Mouse (Mus musculus) CD4-positive, CD25-positive, alpha-beta regulatory T cell (primary cell): ENCODE measurements around the gene Ldlrad1. TPM values are rescaled to one million over a fixed set of nuclear protein-coding genes. Genes with fewer than 3 reads are reported as not detected.

Experiments
- polyA plus RNA-seq: library from polyadenylated mRNA; unstranded; fragments of 100-300 nt; shearing (Covaris generic); gene quantifications from one replicate; pipeline ENCODE4 v1.2.1, GENCODE M21; 2017

Gene Ldlrad1
- 0.28 TPM for polyA plus RNA-seq

DNA sequence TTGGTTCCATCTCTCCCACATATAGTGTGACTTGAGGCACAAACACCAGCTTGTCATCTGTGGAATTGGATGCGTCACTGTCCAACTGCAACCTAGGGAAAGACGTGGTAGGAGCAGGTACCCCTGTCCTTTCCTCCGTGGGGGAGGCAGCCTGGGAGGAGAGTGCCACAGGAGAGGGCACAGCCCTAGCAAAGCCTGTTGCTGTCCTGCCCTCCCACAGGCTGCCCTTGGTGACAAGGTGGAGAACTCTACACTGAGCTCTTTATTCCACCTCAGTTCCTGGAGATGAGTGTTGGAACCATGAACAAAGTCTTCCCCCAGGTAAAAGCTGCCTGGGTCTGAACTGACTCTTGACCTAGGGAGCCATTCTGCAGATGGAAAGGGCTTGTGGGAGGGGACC lies at the start of gene Ldlrad1:
Ldlrad1 (plus strand) TSS at position 301 of the 400 bp plus-strand sequence.

GRCm38 (mm10) chr4:107178182-107178829 lies 30.7 kb upstream of the Ldlrad1 start, which contains the start of gene Tmem59:
Gene Tmem59, plus strand, starts transcription at chr4:107178399.

DNA sequence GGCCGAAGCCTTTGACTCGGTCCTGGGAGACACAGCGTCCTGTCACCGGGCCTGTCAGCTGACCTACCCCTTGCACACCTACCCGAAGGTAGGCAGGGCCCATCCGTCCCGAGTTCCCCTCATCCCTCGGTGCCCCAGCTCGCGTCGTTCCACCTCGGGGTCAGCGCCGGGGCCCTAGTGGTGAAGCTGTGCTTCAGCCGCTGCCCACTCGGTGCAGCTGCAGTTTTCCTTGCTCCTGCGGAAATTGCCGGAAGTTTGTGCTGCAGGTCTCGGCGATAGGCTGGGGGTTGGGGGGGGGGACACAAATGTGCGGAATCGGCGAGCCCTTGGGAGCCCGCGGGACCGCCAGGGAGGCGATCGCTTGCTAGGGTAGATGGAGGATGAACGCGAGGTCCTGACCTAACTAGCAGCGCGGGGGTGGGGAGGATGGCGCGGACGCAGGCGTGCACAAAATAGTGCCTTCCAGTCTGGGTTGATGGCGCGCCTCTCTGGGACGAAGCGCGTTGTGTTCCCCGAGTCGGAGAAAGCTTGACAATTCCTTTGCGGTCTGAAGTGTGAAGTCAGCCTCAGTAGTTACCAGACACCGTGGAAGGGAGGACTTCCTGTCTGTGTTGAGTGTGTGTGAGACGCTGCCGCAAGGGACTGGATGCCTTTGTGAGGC lies 30.0 kb upstream of the Ldlrad1 start, which contains the start of gene Tceanc2:
Tceanc2 (minus strand) TSS at position 287 of the 661 bp plus-strand sequence.

DNA sequence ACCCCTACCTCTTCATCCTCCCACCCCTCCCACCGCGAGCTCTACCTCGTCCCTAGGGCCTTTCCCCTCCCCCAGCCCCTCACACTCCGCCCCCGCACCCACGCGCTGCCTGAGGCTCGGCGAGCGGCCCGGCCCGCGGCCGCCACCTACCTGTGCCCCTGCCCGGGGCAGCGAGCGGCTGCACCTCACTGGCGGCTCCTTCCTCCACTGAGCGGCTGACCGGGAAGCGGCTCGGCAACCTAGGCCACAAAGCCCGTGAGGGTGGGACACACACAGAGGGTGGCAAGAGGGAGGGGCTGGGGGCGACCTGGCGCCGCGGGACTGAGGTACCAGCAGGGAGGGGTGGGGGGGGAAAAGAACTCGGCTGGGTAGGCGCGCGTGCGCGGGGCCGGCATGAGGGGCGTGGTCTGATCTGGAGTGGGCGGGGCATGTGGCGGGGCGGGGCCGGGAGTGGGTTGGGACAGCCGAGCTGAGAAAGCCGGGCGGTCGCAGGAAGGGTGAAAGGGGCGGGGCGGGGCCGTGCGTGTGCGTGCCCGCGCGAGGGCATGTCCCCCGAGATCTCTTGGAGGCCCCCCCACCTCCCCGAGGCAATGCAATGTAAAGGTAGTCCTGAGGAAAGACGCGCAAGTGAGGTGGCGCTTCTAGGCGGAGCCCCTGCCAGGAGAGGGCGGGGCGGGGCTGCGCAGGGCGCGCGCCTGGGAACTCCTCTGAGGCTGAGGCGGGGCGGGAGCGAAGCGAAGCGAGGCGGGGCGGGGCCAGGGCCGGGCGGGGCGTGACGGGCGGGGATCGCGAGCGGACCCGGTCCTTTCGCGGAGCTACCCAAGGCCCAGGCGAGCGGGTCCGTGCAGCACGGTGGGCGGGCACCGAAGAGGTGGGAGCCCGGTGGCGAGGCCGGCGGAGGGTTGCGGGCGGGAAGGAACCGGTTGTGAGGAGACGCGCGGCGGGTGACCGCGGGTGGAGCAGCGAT lies 44.4 kb downstream of the Ldlrad1 start, which contains the start of the genes Lrrc42 and Hspb11:
Lrrc42 (minus strand) TSS at position 408 of the 967 bp plus-strand sequence.
Hspb11 (plus strand) TSS at position 469 of the 967 bp plus-strand sequence.

Other genes with a start within 250 kb of the Ldlrad1 start
- 68.2 TPM for gene Mrpl37, start 142.3 kb upstream of the Ldlrad1 start, polyA plus RNA-seq
- 9.3 TPM for gene Cyb5rl, start 142.2 kb upstream of the Ldlrad1 start, polyA plus RNA-seq
- gene Cdcp2, start 112.3 kb upstream of the Ldlrad1 start, polyA plus RNA-seq, result not detected
- 397 TPM for gene Tmem59, start 30.8 kb upstream of the Ldlrad1 start, polyA plus RNA-seq
- gene Tceanc2, start 30.1 kb upstream of the Ldlrad1 start, polyA plus RNA-seq, result 25.6 TPM
- gene Lrrc42, start 44.4 kb downstream of the Ldlrad1 start, polyA plus RNA-seq, result 33.3 TPM
- 23.1 TPM for gene Hspb11, start 44.4 kb downstream of the Ldlrad1 start, polyA plus RNA-seq
- gene Dio1, start 98.0 kb downstream of the Ldlrad1 start, polyA plus RNA-seq, result not detected
- 97.0 TPM for gene Yipf1, start 105.2 kb downstream of the Ldlrad1 start, polyA plus RNA-seq
- gene Ndc1, start 158.6 kb downstream of the Ldlrad1 start, polyA plus RNA-seq, result 8.9 TPM
- 0.57 TPM for gene Glis1, start 225.4 kb downstream of the Ldlrad1 start, polyA plus RNA-seq